Mouse (Mus musculus) embryonic facial prominence, embryonic 14.5 days (tissue): ENCODE measurements around the gene Vsig2. TPM values are rescaled to one million over a fixed set of nuclear protein-coding genes. Genes with fewer than 3 reads are reported as not detected.

ENCODE experiments used
- ATAC-seq: fragments of 200-750 bp; cut with Nextera tagmentation; 2 replicates; pipeline ENCODE4 v1.8.0; 2017; ENCODE audit warnings: low read depth, moderate number of reproducible peaks, moderate TSS enrichment
- DNase-seq: peaks from one replicate; pipeline ENCODE4 v3.0.0-alpha.2; 2015; ENCODE audit warnings: low spot score
- H3K27ac ChIP-seq: fragments of 300-500 bp; sonication (generic); replicated peaks from 2 replicates; pipeline ENCODE4 v1.5.1; 2014; ENCODE audit warnings: low read depth, mild to moderate bottlenecking, low read length, moderate library complexity
- H3K27me3 ChIP-seq: fragments of 300-500 bp; sonication (generic); replicated peaks from 2 replicates; pipeline ENCODE4 v1.6.1; 2014; ENCODE audit warnings: low read length; ENCODE audit not compliant: control insufficient read depth, insufficient read depth
- H3K36me3 ChIP-seq: fragments of 300-500 bp; sonication (generic); 2 replicates; pipeline ENCODE4 v1.6.1; 2014; ENCODE audit warnings: low read length, mixed read lengths; ENCODE audit not compliant: control insufficient read depth, insufficient read depth
- H3K4me1 ChIP-seq: fragments of 300-500 bp; sonication (generic); 2 replicates; pipeline ENCODE4 v1.6.1; 2014; ENCODE audit warnings: antibody characterized with exemption, low read length; ENCODE audit not compliant: control insufficient read depth, insufficient read depth
- H3K4me2 ChIP-seq: fragments of 300-500 bp; sonication (generic); 2 replicates; pipeline ENCODE4 v1.6.1; 2014; ENCODE audit warnings: low read depth, mild to moderate bottlenecking, low read length, moderate library complexity, mixed read lengths
- H3K4me3 ChIP-seq: fragments of 300-500 bp; sonication (generic); 2 replicates; pipeline ENCODE4 v1.5.1; 2014; ENCODE audit warnings: low read depth, mild to moderate bottlenecking, low read length
- H3K9ac ChIP-seq: fragments of 300-500 bp; sonication (generic); 2 replicates; pipeline ENCODE4 v1.6.1; 2014; ENCODE audit warnings: low read depth, mild to moderate bottlenecking, low read length, moderate library complexity, mixed read lengths
- H3K9me3 ChIP-seq: fragments of 300-500 bp; sonication (generic); 2 replicates; pipeline ENCODE4 v1.6.1; 2016; ENCODE audit warnings: low read length; ENCODE audit not compliant: control insufficient read depth
- WGBS: fragments of 180-500 bp; shearing (Covaris S2); extraction: QIAGEN DNeasy Blood & Tissue Kit; methylation state at CpG from one replicate; pipeline ENCODE4 v1.1.7; 2014; 5-methylcytosine and 5-hydroxymethylcytosine counted together
- polyA plus RNA-seq: library from polyadenylated mRNA; unstranded; fragments of >200 nt; fragmentation: Nextera tagmentation; extraction: Ambion mirVana; gene quantifications from 2 replicates; pipeline ENCODE4 v1.2.1, GENCODE M21; 2014

Gene Vsig2
- polyA plus RNA-seq, 1 experiment from 2014 or later, result 1.5 TPM

- no peaks in the 10 kb centered on the region for H3K27me3 ChIP-seq
- no peak overlapping the region for H3K4me3 ChIP-seq
- no peak overlapping the region for H3K27ac ChIP-seq
- no peak for DNase-seq
- no peaks in the 10 kb centered on the region for H3K36me3 ChIP-seq
- no peak overlapping the region for H3K9ac ChIP-seq
- no peak for ATAC-seq
- 99% methylated on average over 2 of the region's 2 CpGs for WGBS
- no peaks in the 10 kb centered on the region for H3K4me1 ChIP-seq
- no peaks in the 10 kb centered on the region for H3K9me3 ChIP-seq
- no peak overlapping the region for H3K4me2 ChIP-seq
These were observed 27.0 kb upstream of the Vsig2 start for GRCm38 (mm10) chr9:37512097-37512496.

GRCm38 (mm10) chr9:37514456-37514855, 24.6 kb upstream of the Vsig2 start:
- no peak overlapping the region for H3K9ac ChIP-seq
- no peaks in the 10 kb centered on the region for H3K27me3 ChIP-seq
- H3K27ac ChIP-seq, result no peak overlapping the region
- DNase-seq (no peak), ATAC-seq (no peak)
- peaks cover 9% of the 10 kb centered on the region for H3K36me3 ChIP-seq
- 0 out of 2 replicates have a peak, but pooled peaks cover 4% of the 10 kb centered on the region for H3K4me1 ChIP-seq
- H3K4me2 ChIP-seq, result no peak overlapping the region
- no peak overlapping the region for H3K4me3 ChIP-seq
- no peaks in the 10 kb centered on the region for H3K9me3 ChIP-seq
- WGBS, result 87% methylated on average over 3 of the region's 3 CpGs

GRCm38 (mm10) chr9:37517467-37517866, 21.6 kb upstream of the Vsig2 start:
- no peaks in the 10 kb centered on the region for H3K9me3 ChIP-seq
- H3K9ac ChIP-seq, result no peak overlapping the region
- no peak overlapping the region for H3K4me3 ChIP-seq
- no peaks in the 10 kb centered on the region for H3K27me3 ChIP-seq
- peaks cover 34% of the 10 kb centered on the region for H3K36me3 ChIP-seq
- DNase-seq (no peak), ATAC-seq (no peak)
- H3K4me1 ChIP-seq, result 0 out of 2 replicates have a peak, but pooled peaks cover 4% of the 10 kb centered on the region
- H3K4me2 ChIP-seq, result no peak overlapping the region
- no peak overlapping the region for H3K27ac ChIP-seq
- WGBS, result 68% methylated on average over 1 of the region's 1 CpGs

GRCm38 (mm10) chr9:37518991-37519390, 20.1 kb upstream of the Vsig2 start:
- no peaks in the 10 kb centered on the region for H3K9me3 ChIP-seq
- ATAC-seq, result no peak
- H3K4me2 ChIP-seq, result no peak overlapping the region
- H3K27me3 ChIP-seq, result no peaks in the 10 kb centered on the region
- 0 out of 2 replicates have a peak, but pooled peaks cover 4% of the 10 kb centered on the region for H3K4me1 ChIP-seq
- H3K36me3 ChIP-seq, result peaks cover 46% of the 10 kb centered on the region
- no peak overlapping the region for H3K27ac ChIP-seq
- 86% methylated on average over 8 of the region's 8 CpGs for WGBS
- H3K4me3 ChIP-seq, result no peak overlapping the region
- DNase-seq, result no peak
- no peak overlapping the region for H3K9ac ChIP-seq

- Histone ChIP-seq H3K4me2 (no peak overlapping the region), H3K9ac (no peak overlapping the region), H3K9me3 (no peaks in the 10 kb centered on the region), H3K36me3 (peaks cover 52% of the 10 kb centered on the region), H3K4me3 (no peak overlapping the region), H3K4me1 (0 out of 2 replicates have a peak, but pooled peaks cover 4% of the 10 kb centered on the region), H3K27ac (no peak overlapping the region), H3K27me3 (no peaks in the 10 kb centered on the region)
- no peak for DNase-seq
- ATAC-seq, result no peak
- WGBS, result 86% methylated on average over 2 of the region's 2 CpGs
These were observed 19.1 kb upstream of the Vsig2 start for GRCm38 (mm10) chr9:37519995-37520394.

GRCm38 (mm10) chr9:37525461-37525860, 13.6 kb upstream of the Vsig2 start:
- ATAC-seq (no peak), DNase-seq (no peak)
- Histone ChIP-seq H3K4me3 (no peak overlapping the region), H3K4me2 (no peak overlapping the region), H3K4me1 (peaks cover 11% of the 10 kb centered on the region; the same call in 1 of the 2 replicates), H3K9me3 (no peaks in the 10 kb centered on the region), H3K9ac (no peak overlapping the region), H3K27me3 (peaks cover 44% of the 10 kb centered on the region), H3K27ac (no peak overlapping the region), H3K36me3 (peaks cover 35% of the 10 kb centered on the region)
- 83% methylated on average over 2 of the region's 2 CpGs for WGBS

- Histone ChIP-seq H3K36me3 (peaks cover 26% of the 10 kb centered on the region), H3K9me3 (no peaks in the 10 kb centered on the region), H3K27ac (no peak overlapping the region), H3K27me3 (peaks cover 57% of the 10 kb centered on the region), H3K4me1 (peaks cover 16% of the 10 kb centered on the region), H3K4me3 (no peak overlapping the region), H3K9ac (no peak overlapping the region), H3K4me2 (peak overlapping the region; percentile 34)
- DNase-seq, result no peak
- no peak; the same call in 1 of the 2 replicates for ATAC-seq
- 24% methylated on average over 21 of the region's 21 CpGs for WGBS
These were observed 12.3 kb upstream of the Vsig2 start for GRCm38 (mm10) chr9:37526443-37527395.

GRCm38 (mm10) chr9:37527396-37528224, 11.4 kb upstream of the Vsig2 start, which contains the start of gene Esam:
Gene Esam, plus strand, starts transcription at chr9:37528078.
- DNase-seq, result no peak
- ATAC-seq, result no peak
- H3K36me3 ChIP-seq, result peaks cover 18% of the 10 kb centered on the region
- H3K27me3 ChIP-seq, result peaks cover 60% of the 10 kb centered on the region
- H3K4me1 ChIP-seq, result peaks cover 16% of the 10 kb centered on the region
- peak within 1 kb of the TSS; percentile 33; the same call in 1 of the 2 replicates for H3K4me3 ChIP-seq
- peak within 1 kb of the TSS; percentile 34 for H3K4me2 ChIP-seq
- peak within 1 kb of the TSS; percentile 22; the same call in 1 of the 2 replicates for H3K27ac ChIP-seq
- WGBS, result 7% methylated on average over 40 of the region's 41 CpGs
- H3K9ac ChIP-seq, result no peak within 1 kb of the TSS
- no peaks in the 10 kb centered on the region for H3K9me3 ChIP-seq
